8 mouse cellular contexts compared by ENCODE assay signal in the genomic region with DNA sequence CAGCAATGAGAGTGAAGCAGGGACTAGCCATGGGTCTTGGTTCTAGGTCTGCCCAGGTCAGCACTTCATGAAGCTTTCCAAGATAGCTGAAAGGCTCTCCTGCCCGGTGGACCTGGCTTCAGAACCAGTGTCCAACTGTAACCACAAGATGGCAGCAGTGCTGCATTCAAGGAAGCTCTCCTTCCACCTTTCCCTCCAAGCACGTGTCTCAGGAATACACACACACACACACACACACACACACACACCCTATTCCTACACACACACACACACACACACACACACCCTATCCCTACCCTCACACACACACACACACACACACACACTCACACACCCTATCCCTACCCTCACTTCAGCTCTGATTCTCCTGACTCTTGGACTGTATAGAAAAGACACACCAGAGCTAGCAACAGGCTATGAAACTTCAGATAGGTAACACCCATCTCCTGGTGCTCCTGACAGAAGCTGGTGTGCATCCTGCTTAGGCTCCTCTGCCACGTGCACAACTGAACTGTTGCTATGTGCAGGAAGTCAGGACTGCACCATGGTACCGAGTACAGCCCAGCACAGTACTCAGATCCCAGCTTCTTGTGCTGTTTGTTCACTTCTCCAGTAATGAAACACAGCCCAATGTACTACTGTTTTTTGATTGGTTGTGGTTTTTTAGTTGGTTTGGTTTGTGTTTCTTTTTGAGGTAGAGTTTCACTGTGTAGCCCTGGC. TPM values are rescaled to one million over a fixed set of nuclear protein-coding genes. Genes with fewer than 3 reads are reported as not detected.
DNase-seq lines count a peak whose midpoint lies in the region; ATAC-seq and TF ChIP-seq lines count a peak whose summit lies in the region.

No protein-coding gene starts in this region.

- peak; percentile 89 for ATAC-seq in forebrain, embryonic 13.5 days
- ATAC-seq in liver, embryonic 15.5 days (ENCODE audit: insufficient read depth): peak; percentile 64
- ATAC-seq in neural tube, embryonic 13.5 days (ENCODE audit: low read depth): peak; percentile 86

- no peak overlapping the region for H3K9ac ChIP-seq in CH12.LX (ENCODE audit: insufficient read depth, low read depth)
- no peak overlapping the region for H3K9ac ChIP-seq in forebrain, embryonic 13.5 days
- no peak overlapping the region for H3K9ac ChIP-seq in liver, embryonic 15.5 days
- H3K9ac ChIP-seq in neural tube, embryonic 13.5 days: no peak overlapping the region

- peaks cover 12 to 23% of the 10 kb centered on the region in 2 experiments for H3K36me3 ChIP-seq in CH12.LX (replicated peaks in 1 of 2; ENCODE audit: control insufficient read depth in 1 of 2, insufficient read depth in 1 of 2, low read length in 1 of 2)
- H3K36me3 ChIP-seq in forebrain, embryonic 13.5 days (ENCODE audit: poor library complexity, severe bottlenecking): no peaks in the 10 kb centered on the region
- no peaks in the 10 kb centered on the region for H3K36me3 ChIP-seq in liver, embryonic 15.5 days (replicated peaks)
- H3K36me3 ChIP-seq in neural tube, embryonic 13.5 days: no peaks in the 10 kb centered on the region; the same call in 1 of the 2 replicates

- no peak overlapping the region for H3K4me2 ChIP-seq in CH12.LX (ENCODE audit: insufficient read depth, low read depth, poor library complexity, severe bottlenecking)
- H3K4me2 ChIP-seq in forebrain, embryonic 13.5 days: no peak overlapping the region
- no peak overlapping the region for H3K4me2 ChIP-seq in liver, embryonic 15.5 days
- no peak overlapping the region for H3K4me2 ChIP-seq in neural tube, embryonic 13.5 days

- peak; percentile 92 for TF ChIP-seq RAD21 in CH12.LX (IDR thresholded peaks at IDR 0.05; ENCODE audit: low read depth, low read length)

- TF ChIP-seq EP300 in CH12.LX (IDR thresholded peaks at IDR 0.05; ENCODE audit: low read length): no peak

- H3K4me1 ChIP-seq in CH12.LX (ENCODE audit: control insufficient read depth in 1 of 2, insufficient read depth in 2 of 2): peaks cover 5 to 7% of the 10 kb centered on the region in 2 experiments
- H3K4me1 ChIP-seq in forebrain, embryonic 13.5 days: no peaks in the 10 kb centered on the region
- peaks cover 4% of the 10 kb centered on the region; the same call in 1 of the 2 replicates for H3K4me1 ChIP-seq in liver, embryonic 15.5 days (replicated peaks)
- no peaks in the 10 kb centered on the region for H3K4me1 ChIP-seq in neural tube, embryonic 13.5 days (replicated peaks)

- TF ChIP-seq CTCF in CH12.LX (conservative IDR thresholded peaks at IDR 0.05 in 1 of 2, IDR thresholded peaks at IDR 0.05 in 1 of 2; ENCODE audit: low read depth in 2 of 2, low read length in 2 of 2): peak; percentile 53 to 94

- dilution Hi-C loops in CH12.LX (cut with MboI; ENCODE audit: extremely low pct_ligation_motif_present, extremely low pct_unique_long_range_greater_than_20kb, low sequenced_read_pairs): no loop called here

- H3K27me3 ChIP-seq in CH12.LX (replicated peaks): no peaks in the 10 kb centered on the region
- no peaks in the 10 kb centered on the region for H3K27me3 ChIP-seq in forebrain, embryonic 13.5 days
- H3K27me3 ChIP-seq in liver, embryonic 15.5 days: no peaks in the 10 kb centered on the region
- H3K27me3 ChIP-seq in neural tube, embryonic 13.5 days: no peaks in the 10 kb centered on the region

- H3K79me2 ChIP-seq in CH12.LX (replicated peaks; ENCODE audit: control insufficient read depth, extremely low read depth, insufficient read depth, poor library complexity, severe bottlenecking): no peaks in the 10 kb centered on the region

- H3K9me3 ChIP-seq in CH12.LX (replicated peaks; ENCODE audit: low read length): no peaks in the 10 kb centered on the region
- H3K9me3 ChIP-seq in forebrain, embryonic 13.5 days (replicated peaks): no peaks in the 10 kb centered on the region
- no peaks in the 10 kb centered on the region for H3K9me3 ChIP-seq in liver, embryonic 15.5 days (replicated peaks)
- H3K9me3 ChIP-seq in neural tube, embryonic 13.5 days: no peaks in the 10 kb centered on the region

- no peak overlapping the region for H3K4me3 ChIP-seq in CH12.LX (replicated peaks in 1 of 3; ENCODE audit: low read depth in 2 of 3, low read length in 2 of 3, poor library complexity in 1 of 3)
- H3K4me3 ChIP-seq in forebrain, embryonic 13.5 days: no peak overlapping the region
- H3K4me3 ChIP-seq in liver, embryonic 15.5 days (replicated peaks): no peak overlapping the region
- no peak overlapping the region for H3K4me3 ChIP-seq in neural tube, embryonic 13.5 days

- WGBS in forebrain, embryonic 13.5 days: 25% methylated on average over 4 of the region's 4 CpGs
- WGBS in liver, embryonic 15.5 days (ENCODE audit: insufficient replicate concordance): 21% methylated on average over 4 of the region's 4 CpGs
- WGBS in neural tube, embryonic 13.5 days: 33% methylated on average over 4 of the region's 4 CpGs

- no peak overlapping the region for H3K27ac ChIP-seq in CH12.LX (ENCODE audit: insufficient read depth, low read depth)
- H3K27ac ChIP-seq in forebrain, embryonic 13.5 days: no peak overlapping the region
- H3K27ac ChIP-seq in liver, embryonic 15.5 days (replicated peaks): no peak overlapping the region
- H3K27ac ChIP-seq in neural tube, embryonic 13.5 days (replicated peaks): no peak overlapping the region

- peak; percentile 81 for DNase-seq in CH12.LX (ENCODE audit: extremely low read depth)
- DNase-seq in c-Kit-positive CD71-positive TER-119-negative erythroid progenitor cells, embryonic 14.5 days (ENCODE audit: low read depth): peak; percentile 66
- peak; percentile 87 to 91 for DNase-seq in heart, postnatal 10 days
- peak; percentile 87 to 90 for DNase-seq in kidney, postnatal 4 days
- peak; percentile 47 for DNase-seq in telencephalon, adult 2 months (ENCODE audit: low read depth, low spot score)

- in situ Hi-C loops in CH12.LX (cut with MboI; ENCODE audit: low pct_ligation_motif_present, low pct_unique_long_range_greater_than_20kb, low sequenced_read_pairs): loop anchor here (5.0 kb wide), 1 partner anchor 36 kb away; the partner anchor contains the start of gene Mcm5

- intact Hi-C loops in heart, postnatal 10 days (cut with DNase I): loop anchor here (1.0 to 5.0 kb wide), 3 partner anchors 37 to 201 kb away; no protein-coding TSS in a partner anchor

- no peak for TF ChIP-seq POLR2A in CH12.LX (IDR thresholded peaks at IDR 0.05; ENCODE audit: low read depth, low read length)

TF ChIP-seq in CH12.LX, 34 proteins besides CTCF, POLR2A, EP300 and RAD21 (continues in another document):
- TF ChIP-seq UBTF (IDR thresholded peaks at IDR 0.05; ENCODE audit: low read depth, low read length): no peak
- TF ChIP-seq HCFC1 (IDR thresholded peaks at IDR 0.05; ENCODE audit: low read depth, low read length): peak; percentile 17; the same call in 1 of the 2 replicates
- peak; percentile 58; the same call in 1 of the 2 replicates for TF ChIP-seq IRF4 (IDR thresholded peaks at IDR 0.05; ENCODE audit: low read depth, low read length)
- TF ChIP-seq USF2 (conservative IDR thresholded peaks at IDR 0.05; ENCODE audit: low read depth, low read length): no peak
- no peak for TF ChIP-seq KAT2A (IDR thresholded peaks at IDR 0.05; ENCODE audit: insufficient replicate concordance, low read length)
- TF ChIP-seq JUN (IDR thresholded peaks at IDR 0.05; ENCODE audit: insufficient read depth, low read depth, low read length): no peak
- no peak for TF ChIP-seq MAZ (IDR thresholded peaks at IDR 0.05; ENCODE audit: low read depth, low read length)
- TF ChIP-seq MAFK (IDR thresholded peaks at IDR 0.05; ENCODE audit: insufficient replicate concordance, low read length): no peak
- peak; percentile 95 for TF ChIP-seq BHLHE40 (IDR thresholded peaks at IDR 0.05; ENCODE audit: low read depth, low read length)
- no peak for TF ChIP-seq POLR2AphosphoS2 (IDR thresholded peaks at IDR 0.05; ENCODE audit: low read depth, low read length)
- TF ChIP-seq RCOR1 (conservative IDR thresholded peaks at IDR 0.05; ENCODE audit: low read depth, low read length): no peak
- peak; percentile 99 for TF ChIP-seq MYC (IDR thresholded peaks at IDR 0.05; ENCODE audit: low read depth, low read length)
- no peak for TF ChIP-seq ZNF384 (IDR thresholded peaks at IDR 0.05; ENCODE audit: low read depth, low read length)
- TF ChIP-seq ZKSCAN1 (IDR thresholded peaks at IDR 0.05; ENCODE audit: borderline replicate concordance, low read depth, low read length): no peak
- TF ChIP-seq MXI1 (IDR thresholded peaks at IDR 0.05; ENCODE audit: low read depth, low read length): peak; percentile 86
- peak; percentile 29; the same call in 1 of the 2 replicates for TF ChIP-seq NRF1 (IDR thresholded peaks at IDR 0.05; ENCODE audit: low read depth, low read length)
- peak; percentile 34; the same call in 1 of the 2 replicates for TF ChIP-seq TCF12 (IDR thresholded peaks at IDR 0.05; ENCODE audit: low read depth, low read length)

RNA-seq across cellular contexts. Expression of gene Hmox1, which starts 21.6 kb away (rescaled TPM):
- total RNA-seq in CH12.LX (2012; rRNA removed) (27.3 and 39.7 TPM in 2 replicates), CH12.LX (2014; rRNA removed) (53.2 and 67.3 TPM in 2 replicates)
- polyA plus RNA-seq in CH12.LX (2012; ENCODE audit: insufficient read length, low read depth): 87.4 and 92.2 TPM in 2 replicates
- polyA plus RNA-seq in forebrain, embryonic 13.5 days (2015; fragmentation: Nextera tagmentation; extraction: Ambion mirVana): 11.3 and 12.8 TPM in 2 replicates
- 10 to 100 TPM; 17.8 to 19.8 TPM for total RNA-seq in heart, postnatal 10 days (2021)
- polyA plus RNA-seq in liver, embryonic 15.5 days (2015; fragmentation: Nextera tagmentation; extraction: Ambion mirVana): 151 and 170 TPM in 2 replicates
- 16.0 and 16.7 TPM in 2 replicates for polyA plus RNA-seq in neural tube, embryonic 13.5 days (2015; fragmentation: Nextera tagmentation; extraction: Ambion mirVana)

RNA-seq across cellular contexts. Expression of gene Mcm5, which starts 37.6 kb away (rescaled TPM):
- total RNA-seq in CH12.LX (2012; rRNA removed): 259 and 305 TPM in 2 replicates
- total RNA-seq in CH12.LX (2014; rRNA removed): 282 and 294 TPM in 2 replicates
- polyA plus RNA-seq in CH12.LX (2012; ENCODE audit: insufficient read length, low read depth): 313 and 332 TPM in 2 replicates
- 132 and 151 TPM in 2 replicates for polyA plus RNA-seq in forebrain, embryonic 13.5 days (2015; fragmentation: Nextera tagmentation; extraction: Ambion mirVana)
- total RNA-seq in heart, postnatal 10 days (2021): 10 to 100 TPM; 23.1 to 31.7 TPM
- 154 and 161 TPM in 2 replicates for polyA plus RNA-seq in liver, embryonic 15.5 days (2015; fragmentation: Nextera tagmentation; extraction: Ambion mirVana)
- polyA plus RNA-seq in neural tube, embryonic 13.5 days (2015; fragmentation: Nextera tagmentation; extraction: Ambion mirVana): 33.4 and 42.1 TPM in 2 replicates

RNA-seq across cellular contexts. Expression of gene Tom1, which starts 38.3 kb away (rescaled TPM):
- total RNA-seq in CH12.LX (2012; rRNA removed) (15.6 and 18.4 TPM in 2 replicates), CH12.LX (2014; rRNA removed) (11.6 and 13.4 TPM in 2 replicates)
- 25.3 and 32.8 TPM in 2 replicates for polyA plus RNA-seq in CH12.LX (2012; ENCODE audit: insufficient read length, low read depth)
- polyA plus RNA-seq in forebrain, embryonic 13.5 days (2015; fragmentation: Nextera tagmentation; extraction: Ambion mirVana): 16.9 and 20.1 TPM in 2 replicates
- total RNA-seq in heart, postnatal 10 days (2021): 10 to 100 TPM; 68.8 to 70.6 TPM
- polyA plus RNA-seq in liver, embryonic 15.5 days (2015; fragmentation: Nextera tagmentation; extraction: Ambion mirVana): 13.2 and 14.8 TPM in 2 replicates
- polyA plus RNA-seq in neural tube, embryonic 13.5 days (2015; fragmentation: Nextera tagmentation; extraction: Ambion mirVana): 28.9 and 36.4 TPM in 2 replicates
